Mouse (Mus musculus): ENCODE measurements around the gene Dync2li1. TPM values are rescaled to one million over a fixed set of nuclear protein-coding genes. Genes with fewer than 3 reads are reported as not detected.

The Dync2li1 gene
- polyA plus RNA-seq, 1 experiment: not detected

DNA sequence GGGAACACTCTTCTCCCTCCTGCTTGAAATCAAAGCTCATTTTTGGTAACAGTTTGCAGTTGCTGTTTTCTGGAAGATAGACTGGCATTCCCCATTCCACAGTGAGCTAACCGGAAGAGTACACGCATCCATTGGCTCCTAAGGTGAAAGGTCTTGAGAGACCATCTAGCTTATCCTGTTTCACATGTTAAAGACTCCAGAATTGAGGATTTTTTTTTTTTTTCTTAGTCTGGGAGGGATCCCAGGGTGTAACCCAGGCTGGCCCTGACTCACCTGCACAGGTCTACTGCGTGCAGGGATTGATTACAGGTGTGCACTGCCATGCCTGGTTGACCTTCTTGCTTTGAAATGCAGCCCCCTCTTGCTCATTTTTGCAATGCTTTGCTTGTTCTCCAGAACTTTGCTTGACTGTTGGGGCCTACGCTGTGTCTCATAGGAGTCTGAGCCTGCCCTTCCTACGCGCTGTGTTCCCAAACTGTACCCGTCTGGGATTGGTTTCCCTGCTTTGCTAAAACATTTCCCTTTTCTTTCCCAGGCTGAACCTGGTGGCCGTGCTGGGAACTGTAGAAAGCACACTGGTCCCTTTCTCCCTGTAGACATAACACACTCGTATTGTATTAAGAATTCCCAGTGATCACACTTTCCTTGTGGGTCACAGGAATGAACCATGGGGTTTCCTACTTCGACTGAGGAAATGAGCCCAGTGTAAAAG, 22.4 kb upstream of the Dync2li1 start:
- Histone ChIP-seq H3K4me3 (ENCODE audit: insufficient read depth, low read depth, low read length) (no peak overlapping the region), H3K4me1 (ENCODE audit: control insufficient read depth, insufficient read depth, low read length) (0 out of 2 replicates have a peak, but pooled peaks cover 2% of the 10 kb centered on the region), H3K27ac (ENCODE audit: insufficient read depth, low read depth, low read length) (0 out of 2 replicates have a peak overlapping the region, but pooled peaks have one; percentile 29)
- TF ChIP-seq POLR2A (IDR thresholded peaks at IDR 0.05; ENCODE audit: insufficient read depth, low read depth, low read length) (no peak), CTCF (IDR thresholded peaks at IDR 0.05; ENCODE audit: insufficient read depth, low read depth, low read length) (no peak)
- 92% methylated on average over 10 of the region's 10 CpGs for WGBS

DNA sequence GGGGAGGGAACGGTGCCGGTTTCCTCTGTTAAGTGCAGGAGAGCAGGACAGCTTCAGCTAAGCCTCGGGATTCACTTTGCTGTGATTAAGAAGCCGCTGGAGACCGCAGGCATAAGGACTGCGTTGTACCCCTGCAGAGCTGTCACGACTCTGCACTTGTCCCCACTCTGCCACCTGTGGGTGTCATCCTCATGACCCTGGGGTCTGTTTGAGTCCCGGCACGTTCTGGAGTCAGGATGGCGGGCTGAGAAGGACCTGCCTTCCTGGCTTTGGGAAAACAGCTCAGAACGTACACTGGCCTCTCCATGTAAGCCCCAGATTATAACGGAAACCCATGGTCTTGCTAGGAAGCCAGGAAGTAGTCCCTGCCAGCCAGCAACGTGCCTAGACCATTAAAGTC, 19.3 kb upstream of the Dync2li1 start:
- H3K4me3 ChIP-seq (ENCODE audit: insufficient read depth, low read depth, low read length): no peak overlapping the region
- 0 out of 2 replicates have a peak, but pooled peaks cover 2% of the 10 kb centered on the region for H3K4me1 ChIP-seq (ENCODE audit: control insufficient read depth, insufficient read depth, low read length)
- H3K27ac ChIP-seq (ENCODE audit: insufficient read depth, low read depth, low read length): no peak overlapping the region
- 66% methylated on average over 13 of the region's 13 CpGs for WGBS
- TF ChIP-seq POLR2A (IDR thresholded peaks at IDR 0.05; ENCODE audit: insufficient read depth, low read depth, low read length) (no peak), CTCF (IDR thresholded peaks at IDR 0.05; ENCODE audit: insufficient read depth, low read depth, low read length) (no peak)

DNA sequence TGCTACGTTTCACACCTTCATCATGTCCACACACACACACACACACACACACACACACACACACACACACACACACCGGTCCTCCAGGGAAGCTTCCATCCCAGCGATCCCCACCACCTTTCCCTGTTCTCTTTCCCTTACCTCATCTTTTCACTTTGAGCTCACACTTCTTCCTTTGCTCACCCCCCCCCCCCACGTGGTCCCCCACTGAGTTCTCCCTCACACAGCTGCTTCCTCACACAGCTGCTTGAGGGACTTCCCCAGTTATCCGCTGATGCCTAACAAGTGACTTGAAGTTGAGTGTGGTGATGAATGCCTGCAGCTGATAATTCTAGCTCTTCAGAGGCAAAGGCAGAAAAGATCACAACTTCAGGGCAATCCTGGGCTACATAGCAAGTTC, 18.7 kb upstream of the Dync2li1 start:
- Histone ChIP-seq H3K4me1 (ENCODE audit: control insufficient read depth, insufficient read depth, low read length) (0 out of 2 replicates have a peak, but pooled peaks cover 2% of the 10 kb centered on the region), H3K27ac (ENCODE audit: insufficient read depth, low read depth, low read length) (no peak overlapping the region), H3K4me3 (ENCODE audit: insufficient read depth, low read depth, low read length) (no peak overlapping the region)
- no peak for TF ChIP-seq CTCF (IDR thresholded peaks at IDR 0.05; ENCODE audit: insufficient read depth, low read depth, low read length)
- no peak for TF ChIP-seq POLR2A (IDR thresholded peaks at IDR 0.05; ENCODE audit: insufficient read depth, low read depth, low read length)
- 59% methylated on average over 5 of the region's 5 CpGs for WGBS

DNA sequence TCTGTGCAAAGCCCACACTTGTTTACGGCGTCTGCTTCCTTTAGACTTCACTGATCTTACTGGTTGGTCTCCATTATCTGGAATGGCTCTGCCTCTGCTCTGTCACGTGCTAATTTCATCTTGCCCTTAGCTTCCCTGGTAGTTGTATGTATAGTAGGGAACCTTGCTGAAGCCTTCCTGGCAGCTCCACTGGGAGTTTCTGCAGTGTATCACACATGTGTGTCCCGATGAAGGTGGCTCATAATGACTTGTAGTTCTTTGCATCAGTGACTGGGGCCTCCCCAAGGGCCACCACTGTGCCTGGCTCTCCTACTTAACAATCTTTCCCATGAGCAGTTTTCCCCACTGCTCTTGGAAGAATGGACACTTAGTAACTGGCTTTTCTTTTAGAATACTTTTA, 17.7 kb upstream of the Dync2li1 start:
- WGBS: 88% methylated on average over 4 of the region's 4 CpGs
- no peak for TF ChIP-seq CTCF (IDR thresholded peaks at IDR 0.05; ENCODE audit: insufficient read depth, low read depth, low read length)
- TF ChIP-seq POLR2A (IDR thresholded peaks at IDR 0.05; ENCODE audit: insufficient read depth, low read depth, low read length): no peak
- Histone ChIP-seq H3K4me1 (ENCODE audit: control insufficient read depth, insufficient read depth, low read length) (0 out of 2 replicates have a peak, but pooled peaks cover 2% of the 10 kb centered on the region), H3K4me3 (ENCODE audit: insufficient read depth, low read depth, low read length) (no peak overlapping the region), H3K27ac (ENCODE audit: insufficient read depth, low read depth, low read length) (no peak overlapping the region)

DNA sequence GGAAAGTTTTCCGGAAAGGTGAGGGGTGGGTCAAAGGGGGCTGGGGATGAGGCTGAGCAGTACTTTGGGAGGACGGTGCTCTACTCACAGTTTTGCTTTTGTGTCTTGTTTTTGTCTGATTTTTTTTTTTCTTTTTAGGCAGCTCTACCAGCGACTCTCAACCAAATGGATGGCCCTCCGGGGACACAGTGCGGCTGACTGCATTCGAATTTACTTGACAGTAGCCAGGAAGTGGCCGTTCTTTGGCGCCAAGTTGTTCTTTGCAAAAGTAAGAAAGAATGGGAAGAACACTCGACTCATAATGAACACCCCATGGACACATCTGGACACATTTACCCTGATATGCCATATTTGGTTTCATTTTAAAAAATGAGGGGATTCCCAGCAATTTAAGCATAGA, 14.8 kb upstream of the Dync2li1 start:
- Histone ChIP-seq H3K27ac (ENCODE audit: insufficient read depth, low read depth, low read length) (no peak overlapping the region), H3K4me1 (ENCODE audit: control insufficient read depth, insufficient read depth, low read length) (no peaks in the 10 kb centered on the region), H3K4me3 (ENCODE audit: insufficient read depth, low read depth, low read length) (no peak overlapping the region)
- 93% methylated on average over 9 of the region's 9 CpGs for WGBS
- no peak for TF ChIP-seq CTCF (IDR thresholded peaks at IDR 0.05; ENCODE audit: insufficient read depth, low read depth, low read length)
- no peak for TF ChIP-seq POLR2A (IDR thresholded peaks at IDR 0.05; ENCODE audit: insufficient read depth, low read depth, low read length)

DNA sequence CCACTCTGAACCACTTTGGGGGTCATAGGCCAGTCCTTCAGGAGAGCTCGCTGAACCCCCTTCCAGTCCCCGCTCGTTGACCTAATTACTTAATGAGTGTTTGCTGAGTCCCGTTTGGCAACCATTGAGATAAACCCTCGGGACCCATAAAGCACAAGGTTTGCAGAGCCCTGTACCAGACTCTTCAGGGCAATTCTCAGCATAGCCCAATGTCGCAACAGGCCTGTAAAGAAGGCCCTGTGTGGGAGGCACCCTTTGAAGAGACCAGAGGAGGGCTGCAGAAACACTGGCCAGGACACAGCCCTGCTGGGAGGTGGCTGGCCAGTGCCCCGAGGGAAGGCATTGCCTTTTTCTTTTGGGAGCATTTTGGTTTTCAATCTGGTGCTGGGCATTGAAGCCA, 14.3 kb upstream of the Dync2li1 start:
- Histone ChIP-seq H3K4me1 (ENCODE audit: control insufficient read depth, insufficient read depth, low read length) (no peaks in the 10 kb centered on the region), H3K27ac (ENCODE audit: insufficient read depth, low read depth, low read length) (no peak overlapping the region), H3K4me3 (ENCODE audit: insufficient read depth, low read depth, low read length) (no peak overlapping the region)
- no peak for TF ChIP-seq CTCF (IDR thresholded peaks at IDR 0.05; ENCODE audit: insufficient read depth, low read depth, low read length)
- TF ChIP-seq POLR2A (IDR thresholded peaks at IDR 0.05; ENCODE audit: insufficient read depth, low read depth, low read length): no peak
- 69% methylated on average over 7 of the region's 7 CpGs for WGBS

DNA sequence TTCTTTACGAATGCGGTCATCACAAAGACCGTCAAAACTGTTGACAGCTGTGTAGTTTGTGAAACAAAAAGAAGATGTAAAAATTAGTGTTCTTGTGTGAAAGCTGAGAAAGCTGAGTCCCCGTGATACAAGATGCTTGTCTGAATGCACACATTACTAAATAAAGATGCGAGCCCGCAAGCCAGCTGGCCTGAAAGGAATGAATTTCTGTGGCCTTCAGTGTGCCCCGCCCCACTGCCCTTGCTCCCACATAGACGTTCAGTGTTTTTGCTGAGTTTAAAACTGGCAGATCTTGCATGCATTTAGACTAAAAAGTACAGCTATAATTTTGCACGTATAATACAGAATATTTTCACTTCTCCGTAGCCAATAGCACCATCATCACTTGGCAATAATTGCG, 10.5 kb upstream of the Dync2li1 start:
- TF ChIP-seq CTCF (IDR thresholded peaks at IDR 0.05; ENCODE audit: insufficient read depth, low read depth, low read length): no peak
- TF ChIP-seq POLR2A (IDR thresholded peaks at IDR 0.05; ENCODE audit: insufficient read depth, low read depth, low read length): no peak
- WGBS: 64% methylated on average over 11 of the region's 11 CpGs

DNA sequence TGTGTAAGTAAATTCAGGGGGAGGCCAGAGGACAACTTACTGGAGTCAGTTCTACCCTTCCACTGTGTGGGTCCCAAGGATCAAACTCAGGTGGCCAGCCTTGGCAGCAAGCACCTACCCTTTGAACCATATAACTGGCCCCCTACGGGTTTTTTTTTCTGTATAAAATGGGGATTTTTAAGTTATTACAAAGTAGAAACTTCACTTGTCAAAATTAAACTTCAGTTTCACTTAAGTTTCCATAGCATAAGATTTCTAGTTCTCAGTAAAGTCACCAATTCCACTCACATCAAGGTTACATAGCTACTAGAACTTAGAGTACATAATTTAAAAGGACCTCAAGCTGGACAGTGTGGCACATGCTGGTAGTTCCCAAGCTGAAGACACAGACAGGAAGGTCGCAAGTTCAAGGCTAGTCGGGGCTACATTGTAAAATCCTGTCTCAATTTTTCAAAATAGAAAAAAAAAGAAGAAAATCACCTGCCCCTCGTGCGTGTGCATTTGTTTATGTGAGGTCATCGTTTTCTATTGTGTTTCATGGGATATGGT, 9.7 kb upstream of the Dync2li1 start:
- TF ChIP-seq POLR2A (IDR thresholded peaks at IDR 0.05; ENCODE audit: insufficient read depth, low read depth, low read length): no peak
- no peak for TF ChIP-seq CTCF (IDR thresholded peaks at IDR 0.05; ENCODE audit: insufficient read depth, low read depth, low read length)
- H3K4me3 ChIP-seq (ENCODE audit: insufficient read depth, low read depth, low read length): no peak overlapping the region
- H3K27ac ChIP-seq (ENCODE audit: insufficient read depth, low read depth, low read length): no peak overlapping the region
- no peaks in the 10 kb centered on the region for H3K4me1 ChIP-seq (ENCODE audit: control insufficient read depth, insufficient read depth, low read length)
- WGBS: 92% methylated on average over 6 of the region's 6 CpGs

More for the DNA sequence above, 10.5 kb upstream of the Dync2li1 start:
- Histone ChIP-seq H3K4me3 (ENCODE audit: insufficient read depth, low read depth, low read length) (no peak overlapping the region), H3K27ac (ENCODE audit: insufficient read depth, low read depth, low read length) (no peak overlapping the region), H3K4me1 (ENCODE audit: control insufficient read depth, insufficient read depth, low read length) (no peaks in the 10 kb centered on the region)

DNA sequence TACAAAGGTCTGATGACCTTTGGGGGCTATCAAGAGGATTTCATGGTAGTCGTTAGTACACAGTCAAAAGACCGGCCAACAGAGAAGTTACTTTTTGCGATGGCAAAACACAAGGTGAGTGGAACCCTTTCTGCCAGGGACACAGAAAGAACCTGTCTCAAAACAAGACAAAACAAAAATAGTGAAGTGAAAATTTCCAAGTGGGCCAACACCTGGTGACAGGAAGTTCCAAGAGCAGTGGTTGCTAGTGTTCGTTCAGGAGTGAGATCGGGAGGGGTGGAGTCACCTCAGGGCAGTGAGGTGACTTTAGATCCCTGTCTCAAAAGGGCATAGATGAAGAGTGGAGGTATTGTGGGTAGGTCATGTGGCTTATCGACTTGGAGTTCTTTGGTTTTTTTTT, 8.3 kb upstream of the Dync2li1 start:
- Histone ChIP-seq H3K4me3 (ENCODE audit: insufficient read depth, low read depth, low read length) (no peak overlapping the region), H3K27ac (ENCODE audit: insufficient read depth, low read depth, low read length) (no peak overlapping the region), H3K4me1 (ENCODE audit: control insufficient read depth, insufficient read depth, low read length) (no peaks in the 10 kb centered on the region)
- WGBS: 93% methylated on average over 6 of the region's 6 CpGs
- TF ChIP-seq POLR2A (IDR thresholded peaks at IDR 0.05; ENCODE audit: insufficient read depth, low read depth, low read length) (no peak), CTCF (IDR thresholded peaks at IDR 0.05; ENCODE audit: insufficient read depth, low read depth, low read length) (no peak)

Data from olfactory bulb, adult 2 months (tissue).